Mouse (Mus musculus) kidney, adult 2 months (tissue): Measurements from ENCODE around the gene Abca6.

Experiments used
- CTCF ChIP-seq: fragments of 200-500 bp; conservative IDR thresholded peaks from 2 replicates; pipeline ENCODE4 v1.5.1; 2011; ENCODE audit warnings: low read depth, mild to moderate bottlenecking, control low read depth, low read length, moderate library complexity, mixed read lengths; ENCODE audit not compliant: insufficient read depth, insufficient read length
- POLR2A ChIP-seq: fragments of 200-500 bp; IDR thresholded peaks from one replicate; pipeline ENCODE4 v1.6.1; 2011; ENCODE audit warnings: low read depth, low read length, control low read depth

GRCm38 (mm10) chr11:110284849-110285248 is 33.3 kb upstream of the Abca6 start:
- TF ChIP-seq CTCF (no peak), POLR2A (no peak)
